Mouse (Mus musculus) lung, postnatal 14 days (tissue): ENCODE results near the gene Ddc.

Experiments used
- DNase-seq: peaks from one replicate; pipeline ENCODE4 v3.0.0; 2021

Gene Ddc

DNA sequence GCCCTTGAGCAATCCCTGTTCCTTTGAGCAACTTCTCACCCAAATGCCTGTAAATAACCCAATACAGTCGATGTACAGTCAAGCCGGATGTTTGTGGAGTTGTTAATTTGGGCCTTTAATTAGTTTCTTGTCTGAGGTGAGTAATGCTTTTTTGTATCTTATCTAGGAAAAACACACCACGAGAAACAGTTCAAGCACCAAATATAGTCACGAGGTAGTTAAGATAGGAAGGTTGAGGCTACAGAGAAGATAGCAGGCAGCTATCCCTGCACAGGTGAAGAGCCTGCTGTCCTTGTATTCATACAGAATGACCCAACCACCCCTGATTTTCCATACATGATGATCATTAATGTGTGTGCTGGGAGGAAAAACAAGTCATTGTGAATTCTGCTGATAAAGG is 56.4 kb downstream of the Ddc start:
- no peak for DNase-seq

DNA sequence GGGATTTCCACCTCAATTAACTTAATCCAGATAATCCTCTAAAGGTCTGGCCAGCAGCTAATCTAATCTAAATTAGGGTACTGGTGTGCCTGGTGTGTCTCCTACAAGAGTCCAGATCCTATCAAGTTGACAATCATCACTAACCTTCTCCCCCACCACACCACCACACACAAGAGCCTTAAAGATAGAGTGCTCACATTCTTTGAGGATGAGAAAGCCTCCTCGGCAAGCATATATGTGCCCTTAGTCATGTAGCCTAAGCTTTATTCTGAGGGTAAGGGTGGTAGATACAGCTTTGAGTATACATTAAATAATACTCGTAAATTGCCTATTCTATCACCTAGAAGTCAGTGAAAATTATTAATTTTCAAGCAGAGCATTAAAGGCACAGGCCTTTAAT is 57.2 kb downstream of the Ddc start:
- no peak for DNase-seq

DNA sequence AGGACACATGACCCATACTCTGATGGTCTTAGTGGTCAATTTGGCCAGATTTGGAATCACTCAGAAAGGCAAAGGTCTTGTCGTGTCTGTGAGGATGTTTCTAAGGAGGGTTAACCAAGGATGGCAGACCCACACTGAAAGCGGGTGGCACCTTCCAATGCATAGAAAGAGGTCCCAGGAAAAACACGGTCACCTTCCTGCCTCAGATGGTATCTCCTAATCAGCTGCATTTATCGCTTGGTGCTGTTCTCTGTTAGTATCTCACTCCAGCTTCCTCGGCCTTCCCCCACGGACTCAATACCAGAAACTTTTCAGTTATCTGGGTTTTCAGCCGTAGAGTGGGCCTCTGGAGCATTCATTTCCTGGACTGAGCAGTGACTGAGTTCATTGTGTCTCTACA is 58.1 kb downstream of the Ddc start:
- DNase-seq: no peak

DNA sequence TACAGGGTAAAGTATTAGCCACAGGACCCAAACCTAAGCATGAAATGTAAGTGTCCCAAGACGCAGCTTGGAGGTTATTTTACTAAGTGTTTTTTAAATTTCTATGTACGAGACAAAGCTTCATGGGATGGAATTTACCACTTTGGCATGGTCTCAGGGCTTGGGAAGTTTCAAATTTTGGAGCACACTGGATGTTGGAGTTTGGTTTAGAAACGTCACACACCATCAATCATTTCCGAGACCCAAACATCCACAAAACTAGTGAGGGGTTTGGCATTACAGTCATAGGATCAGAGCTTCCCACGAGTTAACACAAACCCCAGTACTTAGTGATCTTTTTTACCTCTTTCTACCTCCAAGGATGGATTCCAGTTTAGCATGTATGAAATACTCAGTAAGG is 60.6 kb downstream of the Ddc start:
- no peak for DNase-seq

DNA sequence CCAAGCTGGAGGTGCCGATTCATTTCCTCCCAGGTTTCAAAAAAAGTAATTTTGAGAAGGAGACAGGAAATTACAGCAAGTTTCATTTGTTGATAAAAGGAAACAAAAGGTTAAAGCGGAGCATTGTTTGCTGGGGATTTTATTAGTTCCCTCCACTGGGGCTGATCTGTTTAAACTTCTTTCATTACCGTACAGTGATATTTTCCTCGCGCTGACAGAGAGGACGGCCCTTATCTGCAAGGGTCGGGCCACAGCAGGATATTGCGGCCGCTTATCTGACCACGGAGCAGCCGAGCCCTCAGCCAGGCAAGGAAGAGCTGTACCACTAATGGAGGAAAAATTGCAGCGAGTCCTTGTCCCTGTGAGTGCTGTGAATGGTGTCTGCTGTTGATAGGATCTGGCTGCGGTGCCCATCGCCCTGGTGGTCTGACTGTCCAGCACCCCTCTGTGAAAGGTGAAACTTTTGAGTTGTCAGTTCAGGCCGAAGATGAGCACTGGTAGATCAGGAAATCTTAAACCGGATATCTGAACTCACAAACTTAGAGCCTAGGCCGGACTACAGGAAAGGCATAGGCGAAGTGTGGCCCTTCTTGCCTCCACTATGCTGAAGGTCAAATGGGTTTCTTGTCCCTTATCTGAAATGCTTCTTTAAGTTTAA is 61.1 kb downstream of the Ddc start:
- DNase-seq: no peak

DNA sequence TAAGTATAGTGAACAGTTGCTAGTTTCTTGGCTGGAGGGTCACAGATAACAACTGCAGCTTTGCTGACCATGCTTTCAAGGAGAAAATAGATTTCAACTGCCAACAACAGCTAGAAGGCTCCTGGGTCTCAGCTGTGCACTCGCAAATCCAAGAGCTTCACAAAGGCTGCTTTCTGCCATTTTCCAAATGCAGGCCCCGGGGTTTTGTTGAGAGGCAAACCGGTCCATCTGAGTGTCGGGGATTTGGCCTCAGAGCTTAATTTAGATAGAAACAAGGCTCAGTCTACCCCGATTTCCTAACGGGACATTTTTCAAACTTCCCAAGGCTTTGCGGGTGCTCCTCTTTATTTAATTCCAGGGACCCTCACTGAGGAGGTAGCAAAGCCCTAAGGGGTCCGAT is 61.7 kb downstream of the Ddc start:
- DNase-seq: no peak

DNA sequence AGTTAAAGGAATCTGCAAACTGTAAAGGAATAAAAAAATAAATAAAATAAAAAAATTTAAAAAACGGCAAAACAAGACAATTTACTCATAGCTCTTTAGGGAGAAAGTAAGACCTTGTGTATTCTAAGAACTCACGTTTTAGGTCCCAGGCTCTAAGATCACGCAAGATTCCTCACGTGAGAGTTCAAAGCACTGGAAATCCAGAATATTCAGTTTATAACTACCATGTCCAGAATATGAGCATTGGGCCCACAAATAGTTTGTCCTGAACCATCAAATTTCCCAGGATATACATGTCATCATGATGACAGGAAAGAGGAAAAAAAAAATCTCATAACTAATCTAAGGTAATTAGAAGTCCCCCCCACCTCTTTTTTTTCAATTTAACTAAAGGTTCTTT is 62.2 kb downstream of the Ddc start:
- no peak for DNase-seq

DNA sequence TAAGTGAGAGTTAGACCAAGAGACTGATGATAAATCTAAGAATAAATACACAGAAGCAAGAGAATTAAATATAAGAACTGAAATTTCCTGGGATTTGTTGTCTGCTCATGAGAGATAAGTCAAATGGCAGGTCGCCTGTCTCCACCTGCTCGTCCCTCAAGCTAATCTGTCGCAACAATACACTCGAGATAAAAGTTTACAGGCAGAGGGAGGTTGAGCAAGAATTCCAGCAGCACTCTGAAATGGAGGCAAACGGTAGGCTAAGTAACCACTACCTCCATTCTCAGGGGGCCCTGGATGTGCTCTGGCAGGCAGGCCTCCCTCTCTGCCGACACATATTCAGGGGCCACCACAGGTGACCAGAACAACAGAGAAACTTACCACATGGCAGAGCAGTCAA is 62.6 kb downstream of the Ddc start:
- DNase-seq: no peak

DNA sequence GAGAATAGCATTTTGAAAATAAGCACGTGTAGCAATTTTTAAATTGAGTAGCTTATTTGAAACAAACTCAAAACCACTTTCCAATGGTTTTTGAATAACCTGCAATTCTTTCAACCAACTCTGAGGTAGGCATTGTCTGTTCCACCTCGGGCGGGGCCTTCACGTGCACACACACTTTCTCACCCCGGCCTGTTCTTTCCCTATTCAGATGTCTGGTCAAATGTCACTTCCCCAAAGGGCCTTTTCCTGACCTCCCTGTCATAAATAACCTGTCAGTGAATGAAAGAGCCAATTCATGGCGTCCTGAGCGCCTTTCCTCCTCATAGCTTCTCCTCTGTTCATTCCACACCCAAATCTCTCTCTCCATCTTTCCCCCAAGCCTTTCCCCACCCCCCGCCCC is 64.8 kb downstream of the Ddc start:
- no peak for DNase-seq

DNA sequence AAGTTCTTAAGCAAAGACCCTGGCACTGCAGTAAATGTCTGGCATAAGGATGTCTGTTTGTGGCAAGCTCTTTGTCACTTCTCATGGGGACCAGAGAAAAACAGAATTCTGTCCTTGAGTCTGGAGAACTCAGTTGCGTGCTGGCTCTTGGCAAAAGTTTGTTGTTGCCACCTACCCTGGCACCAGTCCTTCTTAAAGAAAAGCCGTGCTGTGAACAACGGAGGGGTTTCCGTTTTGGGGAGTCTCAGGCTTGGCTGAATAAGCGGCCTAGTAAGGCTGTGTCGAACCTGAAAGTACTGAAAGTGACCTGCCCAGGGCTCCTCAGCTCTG is 65.2 kb downstream of the Ddc start:
- no peak for DNase-seq

DNA sequence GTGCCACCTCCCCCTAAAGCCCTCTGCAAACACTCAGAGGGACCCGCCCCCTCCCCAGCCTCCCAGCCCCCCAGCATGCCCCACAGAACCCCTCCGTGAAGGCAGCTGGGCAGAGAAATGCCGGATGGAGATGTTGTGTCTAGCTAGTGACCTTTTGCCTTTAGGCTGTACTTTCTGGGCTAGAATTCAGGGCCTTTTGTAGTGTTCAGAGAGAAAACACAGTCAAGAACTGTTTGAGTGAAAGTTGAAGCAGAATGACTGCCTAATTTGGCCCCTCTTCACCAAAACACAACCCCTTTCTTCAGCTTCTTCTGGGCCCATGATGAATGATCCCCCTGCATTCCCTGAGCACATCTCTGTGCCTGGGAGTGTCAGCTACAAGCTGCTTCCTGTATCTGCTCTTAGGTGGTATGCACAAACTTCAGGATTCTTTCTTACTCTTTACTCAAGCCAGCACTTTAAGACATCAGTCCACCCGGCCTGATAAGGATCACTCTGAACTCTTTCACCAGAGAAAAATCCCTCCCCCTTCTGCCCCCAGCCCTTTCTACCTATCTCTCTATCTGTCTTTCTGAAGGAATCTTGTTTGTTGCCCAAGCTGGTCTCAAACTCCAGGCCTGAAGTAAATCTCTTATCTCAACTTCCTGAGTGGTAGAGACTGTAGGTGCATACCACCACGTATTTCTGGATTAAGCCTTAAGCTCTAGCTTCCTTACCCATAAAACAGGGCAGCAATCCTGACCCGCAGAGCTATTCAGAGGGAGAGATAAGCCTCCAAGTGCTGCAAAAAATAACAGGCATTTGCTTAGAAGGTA is 65.8 kb downstream of the Ddc start:
- DNase-seq: peak; percentile 25

DNA sequence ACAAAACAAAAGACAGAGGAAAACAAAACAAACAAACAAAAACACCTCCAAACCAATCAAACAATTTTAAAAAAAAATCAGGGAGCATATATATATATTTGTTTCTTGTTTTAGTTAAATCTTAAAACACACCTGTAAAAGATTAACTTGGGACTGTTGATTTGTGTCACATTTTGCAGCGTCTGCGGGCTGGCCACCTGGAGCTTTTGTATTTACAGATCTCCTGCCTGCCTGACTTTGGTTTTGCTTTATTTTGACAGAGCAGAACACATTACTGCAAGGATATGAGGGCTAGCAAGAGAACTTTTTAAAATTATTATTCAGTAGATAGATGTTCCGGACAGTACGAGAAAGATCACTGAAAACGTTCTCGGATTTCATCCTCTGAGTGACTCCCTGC is 66.4 kb downstream of the Ddc start:
- DNase-seq: no peak

DNA sequence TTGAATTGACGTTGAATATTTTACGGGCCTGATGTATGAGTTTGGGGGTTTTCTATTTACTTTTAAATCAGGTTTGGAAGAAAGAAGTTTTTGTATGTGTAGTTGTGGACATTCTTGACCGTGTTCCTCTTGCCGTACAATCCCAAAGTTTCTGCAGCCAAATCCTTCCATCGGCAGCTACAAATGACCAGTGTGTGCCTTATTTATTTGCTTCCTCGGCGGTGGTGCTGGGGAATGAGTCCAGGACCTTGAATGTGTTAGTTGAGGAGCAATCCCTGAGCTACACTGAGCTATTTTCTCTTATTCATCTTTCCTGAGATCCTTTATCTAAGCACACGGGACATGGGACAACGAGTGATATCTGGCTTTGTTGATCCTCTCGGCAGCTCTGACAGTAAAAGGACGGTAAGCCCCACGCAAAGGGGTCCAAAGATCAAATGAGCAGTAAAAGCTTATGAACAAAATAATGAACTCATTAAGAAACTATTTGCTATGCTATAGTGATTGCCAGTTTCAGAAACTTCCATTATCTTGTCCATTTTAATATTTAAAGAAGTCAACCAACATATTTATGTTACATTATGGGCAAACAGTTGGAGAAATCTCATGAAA is 67.0 kb downstream of the Ddc start:
- DNase-seq: no peak

DNA sequence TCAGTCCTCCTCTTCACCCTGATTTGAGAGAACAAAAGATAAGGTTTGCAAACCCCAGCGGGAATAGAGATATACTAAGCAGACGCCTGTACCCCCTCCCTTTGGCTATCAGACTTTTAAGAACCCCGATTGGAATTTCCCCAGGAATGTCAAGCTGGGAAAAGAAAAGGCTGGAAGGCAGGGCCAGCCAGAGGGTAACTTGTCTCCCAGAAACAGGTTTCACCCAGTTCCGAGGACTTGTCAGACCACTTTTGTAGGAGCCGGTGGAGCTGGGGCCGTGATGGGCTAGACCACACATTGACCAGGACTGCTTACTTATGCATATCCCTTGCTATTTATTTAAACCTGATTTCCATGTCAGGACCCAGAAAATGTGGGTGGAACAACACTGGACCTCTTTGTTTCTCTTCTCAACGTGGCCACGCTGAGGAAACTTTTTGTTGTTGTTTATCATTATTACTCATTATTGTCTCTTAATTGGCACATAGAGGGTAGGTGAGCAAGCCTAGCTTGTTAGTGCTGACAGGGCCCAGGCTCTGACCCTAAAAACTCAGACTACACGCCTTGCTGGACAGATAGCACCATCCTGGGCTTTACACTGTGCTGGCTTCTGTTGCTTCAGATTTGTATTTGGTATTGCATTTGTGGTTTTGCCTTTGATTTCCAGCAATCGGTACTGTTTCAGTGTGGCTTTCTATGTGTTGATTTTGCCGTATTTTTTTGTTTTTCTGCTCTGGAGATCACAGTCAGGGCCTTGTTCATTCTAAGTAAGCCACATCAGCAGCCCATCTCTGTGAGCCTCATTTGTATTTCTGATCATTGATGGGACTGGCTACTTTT is 68.6 kb downstream of the Ddc start:
- DNase-seq: peak; percentile 22

DNA sequence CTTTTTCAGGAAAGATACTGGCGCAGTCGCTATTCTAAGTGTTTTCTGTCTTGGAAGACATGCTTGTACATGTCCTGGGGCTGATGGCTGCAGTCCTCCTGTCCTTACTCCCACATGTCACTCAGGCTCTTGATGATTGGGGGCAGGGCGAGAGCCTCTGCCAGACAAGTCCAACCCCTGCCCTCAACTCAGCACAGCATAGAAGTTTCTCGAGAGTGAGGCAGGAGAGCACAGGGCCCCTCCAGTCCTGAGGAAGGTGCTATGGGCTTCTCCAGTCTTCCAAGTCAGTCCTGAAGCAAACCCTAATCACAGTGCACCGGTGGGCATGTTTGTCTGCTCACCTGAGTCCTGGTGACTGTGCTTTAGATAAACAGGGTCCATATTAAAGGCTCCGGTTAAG is 69.2 kb downstream of the Ddc start:
- no peak for DNase-seq

DNA sequence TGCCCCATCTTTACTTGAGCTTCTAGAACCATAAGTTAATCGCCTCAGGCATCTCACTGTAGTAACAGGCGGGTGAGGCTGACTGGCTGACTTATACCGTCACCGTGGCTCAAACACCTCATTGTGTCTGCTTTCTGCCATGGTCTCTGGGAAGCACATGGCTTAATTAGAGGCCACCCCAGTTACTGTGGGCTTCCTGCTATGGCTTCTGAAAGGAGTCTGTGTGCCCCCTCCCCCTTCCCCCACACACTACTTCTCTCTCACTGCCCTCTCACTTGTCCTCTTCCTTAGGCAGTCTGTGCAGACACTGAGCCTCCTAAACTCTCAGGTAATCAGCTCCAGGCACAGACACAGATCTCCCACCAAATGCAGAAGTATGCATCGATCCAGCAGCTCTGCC is 69.7 kb downstream of the Ddc start:
- no peak for DNase-seq

DNA sequence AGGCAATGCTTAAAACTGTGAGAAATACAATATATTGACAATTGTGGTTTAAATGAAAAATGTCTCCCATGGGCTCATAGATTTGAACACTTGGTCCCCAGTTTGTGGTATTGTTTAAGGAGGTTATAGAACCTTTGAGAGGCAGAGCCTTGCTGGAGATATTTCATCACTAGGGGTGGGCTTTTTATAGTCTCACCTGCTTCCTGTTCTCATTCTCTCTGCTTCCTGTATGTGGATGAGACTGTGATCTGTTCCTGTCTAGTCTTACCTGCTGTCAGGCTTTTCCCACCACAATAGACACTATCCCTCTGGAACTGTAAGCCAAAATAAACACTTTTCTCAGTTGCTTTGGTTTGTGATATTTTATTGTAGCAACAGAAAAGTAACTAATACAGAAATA is 71.5 kb downstream of the Ddc start:
- DNase-seq: no peak

DNA sequence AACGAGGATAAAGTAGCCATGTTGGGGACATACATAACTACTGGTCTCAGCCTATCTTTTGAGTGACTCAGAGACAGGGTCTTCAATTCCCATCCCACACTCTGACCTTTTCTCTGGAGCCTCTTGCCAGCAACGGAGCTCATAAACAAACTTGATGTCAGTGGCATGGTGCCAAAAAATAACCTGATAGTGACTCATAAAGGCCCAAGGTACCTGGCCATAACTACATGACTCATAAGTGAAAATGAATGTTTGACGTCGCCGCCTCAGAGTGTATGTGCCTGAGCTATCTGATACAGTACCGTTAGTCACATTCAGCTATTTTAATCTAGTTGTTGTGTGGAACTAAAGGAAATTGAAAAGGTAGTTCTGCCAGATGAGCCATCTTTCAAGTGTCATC is 72.3 kb downstream of the Ddc start:
- no peak for DNase-seq

DNA sequence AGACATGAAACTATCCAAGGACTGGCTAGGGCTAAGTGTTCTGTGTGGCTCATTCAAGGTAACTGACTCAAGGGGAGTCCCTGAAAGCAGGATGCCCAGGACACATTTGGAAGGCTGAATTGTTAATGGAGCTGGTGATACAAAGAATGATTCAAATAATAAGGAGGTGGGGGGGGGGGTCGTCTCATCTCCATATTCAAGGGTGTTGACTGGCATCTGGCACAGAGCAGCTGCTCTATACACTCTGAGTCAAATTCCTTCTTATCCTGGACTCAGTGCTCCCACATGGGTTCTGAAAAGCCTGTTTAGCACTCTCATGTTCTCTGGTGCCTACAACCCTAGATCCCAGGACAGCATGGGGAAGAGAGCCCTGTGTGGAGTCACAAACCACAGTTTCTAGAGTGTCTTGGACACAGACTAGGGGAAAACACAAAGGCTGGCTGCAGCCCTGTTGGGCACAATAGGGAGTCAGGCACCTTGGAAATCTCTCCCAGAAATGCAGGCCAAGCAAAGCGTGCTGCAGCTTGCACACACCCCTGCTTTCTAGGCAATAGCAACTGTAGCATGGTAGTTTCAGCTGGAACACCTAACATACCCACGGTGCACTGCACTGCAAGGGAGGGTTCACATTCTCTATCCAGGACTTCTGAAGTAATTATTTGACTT is 72.8 kb downstream of the Ddc start:
- no peak for DNase-seq

DNA sequence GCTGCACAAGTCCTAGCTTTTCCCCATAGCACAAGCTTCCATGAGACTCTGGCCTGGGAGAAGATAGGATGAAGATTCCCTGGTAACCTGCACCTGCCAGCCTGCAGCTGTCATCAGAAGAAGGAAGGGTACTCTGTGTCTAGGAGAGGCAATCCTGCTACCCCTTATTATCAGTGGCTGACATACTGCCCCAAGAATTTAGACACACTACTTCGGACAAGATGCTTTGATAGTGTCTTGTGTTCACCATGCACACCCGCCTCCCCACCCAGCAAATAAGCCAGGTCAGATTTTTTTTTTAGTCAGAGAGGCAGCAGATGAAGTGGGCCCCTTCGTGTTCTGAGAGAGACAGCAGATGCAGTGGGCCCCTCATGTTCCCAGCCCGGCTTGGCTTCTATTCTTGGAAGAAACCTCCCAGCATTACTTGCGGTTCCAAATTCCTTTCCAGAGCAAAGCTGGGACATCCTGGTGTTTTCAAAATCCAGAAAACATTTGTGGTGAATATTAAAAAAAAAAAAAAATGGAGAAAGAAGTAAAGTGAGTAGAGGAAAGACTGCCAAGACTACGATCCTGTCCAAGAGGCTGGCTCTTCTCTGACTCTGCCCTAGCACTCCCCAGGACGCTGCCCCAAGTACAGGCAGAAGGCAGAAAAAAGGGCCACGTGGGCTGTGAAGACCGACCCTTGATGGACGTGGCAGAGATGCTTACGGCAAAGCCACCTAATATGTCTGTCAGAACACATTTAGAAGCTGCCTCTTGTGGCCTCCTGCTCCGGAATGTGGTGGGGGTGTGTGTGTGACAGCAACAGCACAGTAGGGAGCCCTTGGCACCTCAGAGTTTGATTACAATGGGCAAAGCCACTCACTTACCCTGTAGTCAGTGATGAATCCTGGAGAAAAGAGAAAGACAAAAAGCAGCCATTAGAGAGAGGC is 73.7 kb downstream of the Ddc start:
- DNase-seq: peak; percentile 36

DNA sequence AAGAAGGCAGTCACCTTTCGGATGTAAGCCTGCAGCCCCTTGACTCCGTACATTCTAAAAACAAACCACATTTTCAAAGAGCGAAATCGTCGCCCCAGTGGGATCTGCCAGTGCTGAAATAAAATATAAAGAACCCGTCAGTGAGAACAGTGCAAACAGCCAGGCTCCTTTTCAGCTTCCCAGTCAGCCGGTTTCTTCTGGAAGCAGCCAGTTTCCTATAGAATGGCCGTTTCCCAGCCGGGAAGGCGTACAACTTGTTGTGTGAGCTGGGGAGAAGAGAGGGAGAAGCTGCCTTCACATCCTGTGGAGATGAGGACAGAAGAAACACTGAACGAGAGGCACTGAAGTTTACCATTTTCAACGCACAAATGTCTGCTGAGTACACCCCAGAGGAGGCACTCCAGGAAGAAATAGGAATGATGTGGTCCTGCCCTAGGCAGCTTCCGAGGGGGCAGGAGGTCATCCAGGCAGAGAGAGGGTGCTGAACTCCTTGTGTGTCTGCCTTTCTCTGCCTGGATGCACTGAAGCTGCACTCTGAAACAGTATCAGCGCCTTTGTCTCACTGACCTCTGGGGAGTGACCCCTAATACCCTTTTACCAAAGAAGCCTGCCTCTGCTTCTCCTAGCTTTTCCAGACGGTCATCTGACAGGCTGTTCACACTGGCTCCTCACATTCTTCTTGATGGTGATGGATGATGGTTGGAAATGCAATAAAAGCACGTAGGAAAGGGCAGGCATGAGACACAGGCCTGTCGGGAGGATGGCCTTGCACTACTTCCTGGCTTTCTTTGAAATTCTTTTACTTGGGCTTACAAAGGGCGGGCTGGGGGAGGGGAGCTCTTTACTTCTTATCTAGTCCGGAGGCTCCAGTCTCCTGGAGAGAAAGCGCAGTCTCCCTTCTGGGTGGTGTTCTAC is 75.5 kb downstream of the Ddc start:
- DNase-seq: no peak
